Mouse (Mus musculus) embryonic facial prominence, embryonic 11.5 days (tissue): Measurements from ENCODE around the gene Kcnq1. TPM values are rescaled to one million over a fixed set of nuclear protein-coding genes. Genes with fewer than 3 reads are reported as not detected.

ENCODE experiments used
- ATAC-seq: fragments of 200-750 bp; cut with Nextera tagmentation; replicated peaks from 2 replicates; pipeline ENCODE4 v1.8.0; 2017; ENCODE audit warnings: low read depth; ENCODE audit not compliant: insufficient number of reproducible peaks, low FRiP score, low TSS enrichment
- DNase-seq: peaks from one replicate; pipeline ENCODE4 v3.0.0-alpha.2; 2015; ENCODE audit warnings: low spot score
- H3K27ac ChIP-seq: fragments of 300-500 bp; sonication (generic); replicated peaks from 2 replicates; pipeline ENCODE4 v1.5.1; 2014; ENCODE audit warnings: mild to moderate bottlenecking, low read depth, low read length, control low read depth
- H3K27me3 ChIP-seq: fragments of 300-500 bp; sonication (generic); 2 replicates; pipeline ENCODE4 v1.6.1; 2014; ENCODE audit warnings: mild to moderate bottlenecking, low read length, moderate library complexity, mixed read lengths; ENCODE audit not compliant: control insufficient read depth, insufficient read depth
- H3K36me3 ChIP-seq: fragments of 300-500 bp; sonication (generic); replicated peaks from 2 replicates; pipeline ENCODE4 v1.6.1; 2014; ENCODE audit warnings: low read depth, mild to moderate bottlenecking, low read length, moderate library complexity, mixed read lengths; ENCODE audit not compliant: control insufficient read depth, insufficient read depth
- H3K4me1 ChIP-seq: fragments of 300-500 bp; sonication (generic); 2 replicates; pipeline ENCODE4 v1.6.1; 2014; ENCODE audit warnings: low read length, mixed read lengths; ENCODE audit not compliant: control insufficient read depth, insufficient read depth
- H3K4me2 ChIP-seq: fragments of 300-500 bp; sonication (generic); 2 replicates; pipeline ENCODE4 v1.6.1; 2014; ENCODE audit warnings: low read depth, mild to moderate bottlenecking, control low read depth, low read length, moderate library complexity
- H3K4me3 ChIP-seq: fragments of 300-500 bp; sonication (generic); 2 replicates; pipeline ENCODE4 v1.5.1; 2014; ENCODE audit warnings: low read depth, low read length, control low read depth
- H3K9ac ChIP-seq: fragments of 300-500 bp; sonication (generic); replicated peaks from 2 replicates; pipeline ENCODE4 v1.6.1; 2014; ENCODE audit warnings: mild to moderate bottlenecking, control low read depth, low read length
- H3K9me3 ChIP-seq: fragments of 300-500 bp; sonication (generic); replicated peaks from 2 replicates; pipeline ENCODE4 v1.6.1; 2016; ENCODE audit warnings: mild to moderate bottlenecking, low read length, inconsistent platforms, mixed read lengths; ENCODE audit not compliant: control insufficient read depth
- WGBS: fragments of 180-500 bp; shearing (Covaris S2); extraction: QIAGEN DNeasy Blood & Tissue Kit; methylation state at CpG from one replicate; pipeline ENCODE4 v1.1.7; 2014; 5-methylcytosine and 5-hydroxymethylcytosine counted together
- polyA plus RNA-seq: library from polyadenylated mRNA; unstranded; fragments of >200 nt; fragmentation: Nextera tagmentation; extraction: Ambion mirVana; gene quantifications from 2 replicates; pipeline ENCODE4 v1.2.1, GENCODE M21; 2014

Gene Kcnq1
- polyA plus RNA-seq, 1 experiment from 2014 or later = 0.81 TPM

GRCm38 (mm10) chr7:143174633-143175032, 68.5 kb downstream of the Kcnq1 start:
- no peak overlapping the region for H3K27ac ChIP-seq
- peak; percentile 54 for ATAC-seq
- no peak for DNase-seq

GRCm38 (mm10) chr7:143178831-143179230, 72.7 kb downstream of the Kcnq1 start:
- Histone ChIP-seq H3K4me1 (no peaks in the 10 kb centered on the region), H3K36me3 (no peaks in the 10 kb centered on the region), H3K4me2 (no peak overlapping the region), H3K4me3 (no peak overlapping the region), H3K9me3 (no peaks in the 10 kb centered on the region), H3K9ac (no peak overlapping the region), H3K27me3 (no peaks in the 10 kb centered on the region), H3K27ac (no peak overlapping the region)
- DNase-seq (no peak), ATAC-seq (no peak)
- 71% methylated on average over 2 of the region's 2 CpGs for WGBS

More at GRCm38 (mm10) chr7:143174633-143175032, 68.5 kb downstream of the Kcnq1 start:
- H3K36me3 ChIP-seq = no peaks in the 10 kb centered on the region
- no peak overlapping the region for H3K4me2 ChIP-seq
- WGBS = 25% methylated on average over 6 of the region's 6 CpGs
- H3K4me1 ChIP-seq = no peaks in the 10 kb centered on the region
- H3K27me3 ChIP-seq = no peaks in the 10 kb centered on the region
- H3K4me3 ChIP-seq = no peak overlapping the region
- H3K9me3 ChIP-seq = no peaks in the 10 kb centered on the region
- no peak overlapping the region for H3K9ac ChIP-seq

- Histone ChIP-seq H3K9ac (no peak overlapping the region), H3K4me3 (no peak overlapping the region), H3K27ac (no peak overlapping the region), H3K4me2 (no peak overlapping the region), H3K27me3 (no peaks in the 10 kb centered on the region), H3K4me1 (no peaks in the 10 kb centered on the region), H3K9me3 (no peaks in the 10 kb centered on the region), H3K36me3 (no peaks in the 10 kb centered on the region)
- DNase-seq = no peak
- no peak for ATAC-seq
- WGBS = 51% methylated on average over 3 of the region's 3 CpGs
Measured at GRCm38 (mm10) chr7:143180761-143181160, 74.6 kb downstream of the Kcnq1 start.

- ATAC-seq = no peak
Measured at GRCm38 (mm10) chr7:143181311-143181710, 75.1 kb downstream of the Kcnq1 start.

GRCm38 (mm10) chr7:143185506-143185905, 79.3 kb downstream of the Kcnq1 start:
- Histone ChIP-seq H3K4me3 (no peak overlapping the region), H3K36me3 (no peaks in the 10 kb centered on the region), H3K27ac (no peak overlapping the region), H3K4me2 (no peak overlapping the region), H3K27me3 (no peaks in the 10 kb centered on the region), H3K4me1 (no peaks in the 10 kb centered on the region), H3K9ac (no peak overlapping the region), H3K9me3 (no peaks in the 10 kb centered on the region)
- ATAC-seq (no peak), DNase-seq (no peak)
- WGBS = 83% methylated on average over 6 of the region's 6 CpGs

More at GRCm38 (mm10) chr7:143181311-143181710, 75.1 kb downstream of the Kcnq1 start:
- H3K27me3 ChIP-seq = no peaks in the 10 kb centered on the region
- H3K9me3 ChIP-seq = no peaks in the 10 kb centered on the region
- DNase-seq = no peak
- H3K4me3 ChIP-seq = no peak overlapping the region
- H3K36me3 ChIP-seq = no peaks in the 10 kb centered on the region
- H3K27ac ChIP-seq = no peak overlapping the region
- WGBS = 86% methylated on average over 4 of the region's 4 CpGs
- H3K9ac ChIP-seq = no peak overlapping the region
- H3K4me2 ChIP-seq = no peak overlapping the region
- no peaks in the 10 kb centered on the region for H3K4me1 ChIP-seq

GRCm38 (mm10) chr7:143186378-143186777, 80.2 kb downstream of the Kcnq1 start:
- no peaks in the 10 kb centered on the region for H3K4me1 ChIP-seq
- 83% methylated on average over 10 of the region's 10 CpGs for WGBS
- H3K9me3 ChIP-seq = no peaks in the 10 kb centered on the region
- H3K27me3 ChIP-seq = no peaks in the 10 kb centered on the region
- ATAC-seq = no peak
- no peaks in the 10 kb centered on the region for H3K36me3 ChIP-seq
- no peak overlapping the region for H3K4me3 ChIP-seq
- no peak for DNase-seq
- H3K9ac ChIP-seq = no peak overlapping the region
- H3K27ac ChIP-seq = no peak overlapping the region
- H3K4me2 ChIP-seq = no peak overlapping the region

GRCm38 (mm10) chr7:143187181-143187580, 81.0 kb downstream of the Kcnq1 start:
- Histone ChIP-seq H3K27me3 (no peaks in the 10 kb centered on the region), H3K9me3 (no peaks in the 10 kb centered on the region), H3K36me3 (no peaks in the 10 kb centered on the region), H3K27ac (no peak overlapping the region), H3K4me1 (no peaks in the 10 kb centered on the region), H3K4me2 (no peak overlapping the region), H3K9ac (no peak overlapping the region), H3K4me3 (no peak overlapping the region)
- no peak for ATAC-seq
- 78% methylated on average over 3 of the region's 3 CpGs for WGBS
- DNase-seq = no peak

- Histone ChIP-seq H3K9me3 (no peaks in the 10 kb centered on the region), H3K4me1 (no peaks in the 10 kb centered on the region), H3K4me2 (no peak overlapping the region), H3K36me3 (no peaks in the 10 kb centered on the region), H3K4me3 (no peak overlapping the region), H3K27ac (no peak overlapping the region), H3K9ac (no peak overlapping the region), H3K27me3 (no peaks in the 10 kb centered on the region)
- WGBS = 77% methylated on average over 2 of the region's 2 CpGs
- DNase-seq = no peak
- no peak for ATAC-seq
Measured at GRCm38 (mm10) chr7:143188589-143188988, 82.4 kb downstream of the Kcnq1 start.
